Mouse (Mus musculus) cerebellum, adult 18-20 months (tissue): Measurements from ENCODE around the gene Etv6.

ENCODE experiments used
- DNase-seq, 2 experiments: peaks; one replicate each; pipeline ENCODE4 v3.0.0; 2021

Etv6 gene

GRCm38 (mm10) chr6:134115219-134115968 lies 79.9 kb downstream of the Etv6 start:
- no peak for DNase-seq

GRCm38 (mm10) chr6:134117380-134117938 lies 82.0 kb downstream of the Etv6 start:
- DNase-seq: no peak

- DNase-seq: no peak
These were observed 83.0 kb downstream of the Etv6 start for GRCm38 (mm10) chr6:134118506-134118905.

GRCm38 (mm10) chr6:134119136-134119535 lies 83.6 kb downstream of the Etv6 start:
- no peak for DNase-seq

- DNase-seq: no peak
These were observed 84.7 kb downstream of the Etv6 start for GRCm38 (mm10) chr6:134120227-134120626.

- no peak for DNase-seq
These were observed 85.2 kb downstream of the Etv6 start for GRCm38 (mm10) chr6:134120712-134121111.

- no peak for DNase-seq
These were observed 87.4 kb downstream of the Etv6 start for GRCm38 (mm10) chr6:134122945-134123344.

GRCm38 (mm10) chr6:134123474-134123873 lies 88.0 kb downstream of the Etv6 start:
- DNase-seq: no peak

- DNase-seq: no peak
These were observed 88.8 kb downstream of the Etv6 start for GRCm38 (mm10) chr6:134124256-134124655.

- DNase-seq: no peak
These were observed 92.5 kb downstream of the Etv6 start for GRCm38 (mm10) chr6:134127996-134128395.

GRCm38 (mm10) chr6:134128594-134128993 lies 93.1 kb downstream of the Etv6 start:
- DNase-seq: no peak

- no peak for DNase-seq
These were observed 94.3 kb downstream of the Etv6 start for GRCm38 (mm10) chr6:134129848-134130247.

- no peak for DNase-seq
These were observed 95.3 kb downstream of the Etv6 start for GRCm38 (mm10) chr6:134130816-134131215.

GRCm38 (mm10) chr6:134131601-134132000 lies 96.1 kb downstream of the Etv6 start:
- no peak for DNase-seq

- DNase-seq: no peak
These were observed 98.3 kb downstream of the Etv6 start for GRCm38 (mm10) chr6:134133756-134134155.

GRCm38 (mm10) chr6:134134821-134135323 lies 99.4 kb downstream of the Etv6 start:
- DNase-seq: no peak

- DNase-seq: no peak
These were observed 100.8 kb downstream of the Etv6 start for GRCm38 (mm10) chr6:134136315-134136714.

- no peak for DNase-seq
These were observed 103.9 kb downstream of the Etv6 start for GRCm38 (mm10) chr6:134139359-134139758.

GRCm38 (mm10) chr6:134140718-134141615 lies 105.5 kb downstream of the Etv6 start:
- no peak for DNase-seq

- DNase-seq: no peak
These were observed 106.2 kb downstream of the Etv6 start for GRCm38 (mm10) chr6:134141616-134142165.

- DNase-seq: no peak
These were observed 107.2 kb downstream of the Etv6 start for GRCm38 (mm10) chr6:134142700-134143099.

GRCm38 (mm10) chr6:134143649-134144097 lies 108.2 kb downstream of the Etv6 start:
- no peak for DNase-seq
